Mouse (Mus musculus) urinary bladder, postnatal 25 days (tissue): ENCODE measurements around the gene Agpat3.
A peak's percentile ranks its signal among the peaks of the same experiment; 100 is the strongest.

ENCODE experiments used
- DNase-seq: peaks from one replicate; pipeline ENCODE4 v3.0.0; 2022; ENCODE audit warnings: low spot score

Agpat3 gene

DNA sequence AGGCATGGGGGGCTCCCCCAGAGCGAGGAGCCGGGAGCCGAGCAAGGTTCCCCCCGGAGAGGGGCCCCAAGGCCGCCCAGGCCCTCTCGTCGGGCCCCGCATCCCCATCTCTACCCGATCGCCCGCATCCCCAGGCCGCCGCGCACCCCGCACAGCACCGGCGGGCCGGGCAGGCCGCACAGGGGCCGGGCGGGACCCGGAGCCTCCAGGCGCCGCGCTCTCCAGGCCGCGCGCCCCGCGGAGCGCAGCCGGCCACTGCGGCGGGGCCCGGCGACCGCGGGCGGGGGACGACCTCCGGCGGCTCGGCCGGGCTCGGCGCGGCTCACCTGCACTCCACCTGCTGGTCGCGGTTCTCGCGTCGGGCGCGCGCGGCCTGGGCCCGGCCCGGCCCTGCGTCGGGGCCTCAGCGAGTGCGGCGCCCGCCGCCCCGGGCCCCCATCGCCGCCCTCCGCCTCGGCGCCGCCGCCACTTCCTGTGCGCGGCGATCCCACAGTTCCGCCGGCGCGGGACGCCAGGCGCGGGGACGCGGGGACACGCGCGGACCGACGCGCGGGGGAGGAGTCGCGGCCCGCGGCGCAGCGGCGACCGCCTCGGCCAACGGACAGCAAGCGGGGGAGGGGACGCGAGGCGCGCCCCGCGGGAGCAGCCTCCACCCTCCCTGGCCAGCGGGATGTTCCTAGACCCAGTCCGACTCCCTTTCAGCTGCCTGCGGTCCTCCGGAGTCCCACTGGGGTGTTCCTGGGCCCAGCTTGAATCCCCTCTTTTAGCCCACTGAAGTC, at the start of gene Agpat3:
Gene Agpat3 (minus strand): TSS at position 603 of the 779 bp plus-strand sequence.
- DNase-seq, result peak; percentile 51

DNA sequence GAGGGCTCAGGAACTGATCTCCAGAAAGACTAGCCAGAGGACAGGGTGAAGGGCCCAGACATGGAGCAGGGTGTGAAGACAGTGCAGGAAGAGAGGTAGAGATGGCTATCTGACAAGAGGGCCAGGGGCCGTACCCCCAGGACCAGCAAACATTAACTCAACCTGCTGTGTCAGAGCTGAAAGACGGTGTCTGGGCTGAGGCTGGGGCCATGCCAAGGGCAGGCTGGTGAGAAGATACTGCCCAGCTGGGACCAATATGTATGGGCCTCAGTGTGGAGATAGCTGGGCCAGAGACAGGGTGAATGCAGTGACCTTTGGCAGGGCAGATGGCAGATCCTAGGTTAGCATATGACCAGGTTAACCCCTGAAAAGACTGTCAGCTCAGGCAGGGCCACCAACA, 48.8 kb upstream of the Agpat3 start:
- DNase-seq, result no peak

DNA sequence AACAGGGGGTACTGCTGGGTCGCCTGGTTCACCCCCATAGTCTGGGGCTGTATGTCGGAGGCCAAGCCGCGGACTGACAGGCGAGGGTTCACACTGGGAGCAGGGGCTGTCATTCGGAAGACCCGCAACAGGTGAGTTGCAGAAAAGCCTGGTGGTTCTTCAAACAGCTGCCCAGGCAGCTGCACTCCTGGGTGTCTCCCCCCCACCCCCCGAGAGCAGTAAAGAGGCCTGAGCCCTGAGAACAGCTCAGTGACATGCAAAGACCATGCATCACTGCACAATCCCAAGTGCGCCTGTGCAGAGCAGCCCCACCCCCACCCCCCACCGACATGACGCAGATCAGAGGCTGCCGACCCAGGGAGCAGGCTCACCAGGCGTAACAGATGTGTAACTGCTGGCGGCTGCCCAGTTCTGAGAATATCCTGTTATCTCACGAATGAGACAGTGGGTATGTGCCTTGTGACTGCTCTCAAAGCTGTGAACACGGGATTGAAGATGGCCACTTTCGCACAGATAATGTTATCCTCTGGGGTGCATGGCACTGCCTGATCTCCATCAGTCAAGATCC, 46.9 kb upstream of the Agpat3 start:
- DNase-seq, result no peak

DNA sequence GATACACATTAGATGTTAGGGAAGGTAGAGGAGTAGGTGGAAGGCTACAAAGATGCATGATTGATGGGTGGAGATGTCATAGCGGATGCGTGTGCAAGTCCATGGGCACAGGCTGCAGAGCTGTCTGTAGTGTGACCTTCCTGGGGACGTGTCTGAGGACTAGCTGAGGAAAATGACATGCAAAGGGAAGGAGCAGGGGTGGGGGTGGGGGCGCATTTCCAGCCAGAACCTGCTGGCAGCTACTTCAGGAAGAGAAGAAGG, 44.3 kb upstream of the Agpat3 start:
- DNase-seq, result no peak

DNA sequence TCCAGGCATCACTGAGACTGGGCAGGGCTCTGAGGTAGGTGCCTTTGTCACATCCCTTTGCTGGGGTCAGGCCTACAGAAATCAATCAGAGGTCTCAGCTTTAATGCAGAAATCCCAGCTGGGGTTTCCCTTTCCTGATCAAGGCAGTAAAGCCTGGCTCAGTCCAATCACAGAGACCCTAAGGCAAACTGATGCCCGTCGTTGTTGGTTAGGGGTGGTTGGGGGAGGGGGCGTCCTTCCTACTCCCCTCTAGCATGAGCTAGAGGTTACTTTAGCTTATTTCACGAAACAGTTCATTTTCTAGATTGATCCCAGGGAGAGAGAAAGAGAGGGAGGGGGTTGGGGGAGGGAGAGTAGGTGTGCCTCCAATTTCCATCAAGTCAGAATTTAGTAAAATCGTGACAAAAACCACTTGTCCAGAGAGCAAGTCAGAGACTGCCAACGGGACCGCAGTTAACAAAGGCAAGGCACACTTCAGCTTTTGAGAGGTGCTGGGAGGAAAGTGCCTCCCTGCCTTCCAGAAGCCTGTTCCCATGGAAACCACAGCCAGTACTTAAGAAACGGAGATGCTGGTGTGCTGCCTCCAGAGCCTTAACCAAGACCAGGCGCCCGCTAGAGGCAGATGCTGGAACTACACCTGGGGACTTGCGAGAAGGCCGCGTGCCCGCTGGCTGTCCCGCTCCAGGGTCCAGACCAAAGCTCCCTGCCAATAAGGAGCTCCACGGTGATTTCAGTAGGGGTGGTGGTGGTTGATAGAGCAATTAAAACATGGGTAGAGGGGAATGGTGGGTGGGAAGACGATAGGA, 43.7 kb upstream of the Agpat3 start:
- peak; percentile 95 for DNase-seq

DNA sequence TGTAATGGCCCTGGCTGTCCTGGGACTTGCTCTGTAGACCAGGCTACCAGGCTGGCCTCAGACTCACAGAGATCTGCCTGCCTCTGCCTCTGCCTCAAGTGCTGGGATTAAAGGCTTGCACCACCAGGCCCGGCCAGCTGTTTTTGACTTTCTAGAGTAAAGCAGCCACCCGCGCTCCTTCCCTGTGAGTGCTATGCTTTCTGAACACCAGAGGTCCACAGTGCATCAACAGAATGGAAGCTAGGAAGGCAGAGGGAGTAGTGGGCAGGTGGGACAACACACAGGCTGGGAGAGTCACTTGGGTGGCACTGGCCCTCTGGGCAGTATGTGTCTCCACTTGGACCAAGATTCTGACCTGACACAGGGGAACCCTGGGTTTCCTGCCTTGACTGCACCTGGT, 43.1 kb upstream of the Agpat3 start:
- no peak for DNase-seq

DNA sequence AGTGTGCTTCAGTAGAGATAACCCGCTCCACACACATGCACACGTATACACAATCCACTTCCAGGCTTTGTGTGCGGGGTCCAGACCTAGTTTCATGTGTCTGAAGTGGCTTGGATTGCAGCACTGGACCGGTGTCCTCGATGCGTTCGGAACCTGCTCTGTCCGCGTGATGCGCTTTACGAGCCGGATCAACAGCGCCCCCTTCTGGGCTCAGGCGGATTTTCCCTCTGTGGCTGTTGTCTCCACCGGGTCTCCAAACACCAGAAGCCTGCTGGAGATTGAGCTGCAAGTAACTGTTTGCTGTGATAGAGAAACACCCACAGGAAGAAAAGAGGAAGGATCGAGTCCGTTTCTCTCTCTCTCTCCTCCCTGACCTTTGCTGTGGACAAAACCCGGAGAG, 39.8 kb upstream of the Agpat3 start:
- peak; percentile 80 for DNase-seq

DNA sequence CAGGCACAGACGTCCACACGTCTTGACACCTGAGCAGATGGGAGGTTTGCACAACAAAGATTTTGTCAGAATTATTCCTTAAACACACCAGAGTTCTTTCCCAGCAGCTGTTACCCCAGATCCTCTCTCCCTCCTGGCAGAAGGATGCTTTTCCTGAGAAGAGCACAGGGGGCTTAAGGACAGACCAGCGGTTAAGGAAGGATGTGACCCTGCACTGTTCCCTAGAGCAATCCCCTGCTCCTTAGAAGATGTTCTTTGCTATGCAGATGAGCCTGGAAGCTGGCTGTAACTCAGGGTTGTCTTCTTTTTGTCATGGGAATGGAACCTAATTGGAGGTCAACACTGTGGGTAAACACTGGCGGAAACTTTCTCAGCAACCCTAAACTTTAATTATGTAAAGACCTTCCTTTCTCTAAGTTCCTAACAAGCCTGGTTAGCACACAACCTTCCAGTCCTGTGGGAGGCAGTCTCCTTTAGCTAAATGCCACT, 38.7 kb upstream of the Agpat3 start:
- DNase-seq, result no peak

DNA sequence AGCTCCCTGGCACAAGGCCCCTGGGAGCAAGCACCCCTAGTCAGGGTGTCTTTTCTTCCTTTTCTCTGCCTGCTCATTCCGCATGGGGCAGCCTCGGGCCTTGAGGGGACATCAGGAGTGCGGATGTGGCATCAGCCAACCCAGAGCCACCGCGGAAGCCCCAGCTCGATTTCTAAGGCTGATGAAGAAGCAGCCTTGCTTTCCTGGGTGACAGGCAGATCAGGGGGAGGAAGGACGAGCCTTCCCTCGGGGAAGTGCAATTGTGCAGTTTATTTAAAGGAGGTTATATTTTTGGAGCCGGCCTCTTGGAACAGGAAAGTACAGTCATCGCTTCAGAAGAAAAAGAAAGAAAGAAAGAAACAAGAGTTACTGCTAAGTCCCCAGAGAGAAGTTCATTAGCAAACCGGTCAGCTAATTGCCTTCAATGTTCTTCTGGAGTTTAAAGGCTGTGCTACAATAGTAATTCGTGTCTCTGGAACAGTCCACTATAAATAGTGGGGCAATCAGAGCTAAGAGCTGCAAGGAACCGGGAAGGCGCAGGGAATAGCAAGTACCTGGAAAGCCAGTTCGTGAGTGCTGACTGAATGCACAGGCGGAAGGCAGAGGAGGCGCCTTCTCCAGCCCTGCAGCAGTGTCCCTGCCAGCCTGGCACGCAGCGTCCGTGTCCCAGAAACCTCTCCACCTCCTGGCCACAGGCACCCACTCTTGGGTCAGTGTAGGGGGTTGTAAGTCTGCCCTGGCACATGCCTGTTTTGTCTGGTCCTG, 36.1 kb upstream of the Agpat3 start:
- no peak for DNase-seq

DNA sequence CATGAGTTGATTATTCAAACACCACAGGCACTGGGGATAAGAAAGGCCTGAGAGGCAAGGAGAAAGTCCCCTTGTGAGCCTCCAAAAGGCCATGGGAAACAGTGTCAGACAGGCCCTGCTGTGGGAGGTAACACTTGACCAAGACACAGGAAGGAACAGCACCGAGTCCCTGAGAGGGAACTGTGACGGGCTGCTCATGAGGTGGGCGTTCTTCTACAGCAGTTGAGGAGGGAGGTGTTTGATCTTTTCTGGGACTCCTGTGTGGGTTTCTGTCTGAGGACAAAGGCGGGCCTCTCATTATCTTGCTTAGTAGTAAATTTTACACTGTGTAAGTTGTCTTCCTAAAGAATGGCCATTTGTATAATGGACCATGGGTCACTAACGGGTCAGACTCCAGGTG, 33.2 kb upstream of the Agpat3 start:
- no peak for DNase-seq

DNA sequence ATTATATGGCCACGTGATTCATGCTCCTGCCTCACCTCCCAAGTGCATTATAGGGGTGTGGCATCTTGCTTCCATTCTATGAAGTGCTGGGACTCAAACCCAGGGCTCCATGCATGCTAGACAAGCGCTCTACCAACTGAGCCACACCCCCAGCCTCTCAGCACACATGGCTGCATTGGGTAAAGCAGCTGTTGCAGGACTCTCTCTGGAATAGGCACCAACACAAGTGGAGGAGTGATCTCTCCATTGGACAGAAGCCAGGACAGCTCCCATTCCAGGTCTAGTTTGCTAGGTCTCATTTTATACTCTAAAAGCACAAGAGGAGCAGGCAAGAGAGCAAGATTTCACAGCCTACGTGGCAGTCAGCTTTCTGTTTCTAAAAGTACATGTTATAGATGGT, 31.3 kb upstream of the Agpat3 start:
- no peak for DNase-seq

DNA sequence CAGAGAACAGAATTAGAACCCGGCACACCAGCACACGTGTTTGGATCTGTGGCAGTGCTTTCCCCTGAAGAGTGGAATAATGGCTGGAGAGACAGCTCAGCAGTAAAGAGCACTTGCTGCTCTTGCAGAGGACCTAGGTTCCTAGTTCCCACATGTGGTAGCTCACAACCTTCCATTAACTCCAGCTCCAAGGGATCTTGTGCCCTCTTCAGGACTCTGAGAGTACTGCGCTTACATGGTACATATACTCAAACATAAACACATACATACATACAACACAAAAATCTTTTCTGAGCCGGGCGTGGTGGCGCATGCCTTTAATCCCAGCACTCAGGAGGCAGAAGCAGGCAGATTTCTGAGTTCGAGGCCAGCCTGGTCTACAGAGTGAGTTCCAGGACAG, 26.2 kb upstream of the Agpat3 start:
- no peak for DNase-seq

DNA sequence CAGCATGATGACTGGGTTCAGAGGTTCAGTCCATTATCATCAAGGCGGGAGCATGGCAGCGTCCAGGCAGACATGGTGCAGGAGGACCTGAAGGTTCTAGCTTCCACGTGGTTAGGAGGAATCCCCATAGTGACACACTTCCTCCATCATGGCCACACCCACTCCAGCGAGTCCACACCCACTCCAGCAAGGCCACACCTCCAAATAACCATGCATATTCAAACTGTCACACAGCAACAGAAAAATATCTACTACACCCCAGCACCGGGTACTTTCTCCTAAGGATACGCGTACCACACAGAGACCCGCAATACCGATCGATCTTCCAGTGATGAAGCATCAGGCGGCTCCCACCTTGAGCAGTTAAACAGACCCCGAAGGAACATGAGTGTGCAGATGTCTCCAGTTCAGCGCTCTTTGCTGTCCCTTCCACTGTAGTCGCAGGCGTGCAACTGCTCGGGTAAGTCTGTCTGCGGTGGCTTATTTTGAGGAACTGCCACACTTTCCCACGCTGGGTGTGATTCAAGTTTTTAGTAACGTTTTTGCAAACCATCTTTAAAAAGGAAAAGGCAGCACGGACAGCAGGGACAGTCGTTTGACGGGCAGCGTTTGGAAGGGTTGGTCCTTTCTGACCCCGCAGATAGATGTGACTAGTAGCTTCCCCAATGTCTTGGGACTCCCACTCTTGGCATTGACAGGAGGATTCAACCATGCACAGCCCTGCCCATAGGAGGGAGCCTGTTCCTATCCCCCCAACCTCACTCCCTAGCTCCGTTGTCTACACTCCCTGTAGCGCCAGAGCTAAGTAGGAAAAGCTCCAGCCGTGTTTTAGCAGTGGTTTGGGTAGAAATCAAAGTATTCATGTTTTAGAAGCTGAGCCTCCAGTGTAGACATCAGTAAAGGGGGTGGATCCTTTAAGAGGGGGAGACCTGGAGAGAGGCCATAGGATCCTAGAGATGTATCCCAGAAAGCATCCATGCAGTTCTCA, 20.7 kb upstream of the Agpat3 start:
- DNase-seq, result no peak

DNA sequence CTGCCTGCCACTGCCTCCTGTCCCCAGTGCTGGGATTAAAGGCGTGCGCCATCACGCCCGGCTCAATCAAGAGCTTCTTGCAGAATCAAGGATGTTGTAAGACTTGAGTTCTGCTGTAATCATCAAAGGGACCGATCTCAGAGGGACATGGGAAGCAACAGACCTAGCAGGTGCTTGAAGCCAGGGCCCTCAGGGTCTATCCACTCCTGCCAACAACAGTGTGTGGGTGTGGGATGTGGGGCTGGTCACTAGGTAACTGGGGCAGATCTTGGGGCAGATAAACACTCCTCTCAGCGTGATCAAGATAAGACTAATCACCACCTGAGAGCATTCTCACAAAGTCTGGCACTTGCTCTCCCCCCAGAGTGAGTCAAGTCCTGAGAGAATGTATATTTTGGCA, 19.5 kb upstream of the Agpat3 start:
- no peak for DNase-seq

DNA sequence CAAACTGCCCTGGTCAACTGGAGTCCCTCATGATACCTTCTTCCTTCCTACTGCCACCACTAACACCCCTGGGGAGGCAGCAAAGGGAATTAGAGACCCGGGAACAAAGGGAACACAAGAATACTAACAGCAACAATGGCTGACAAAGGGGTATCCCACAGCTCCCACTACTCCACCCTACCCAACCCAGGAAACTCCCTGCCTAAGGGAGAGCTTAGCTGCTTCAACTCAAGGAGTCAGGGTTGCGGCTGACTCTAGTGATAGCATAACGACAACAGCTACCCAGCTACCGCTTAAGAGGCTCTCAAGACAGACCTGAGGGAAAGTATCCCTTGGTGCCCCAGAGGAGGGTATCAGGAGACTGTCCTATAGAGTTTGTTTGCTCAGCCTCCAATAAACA, 15.3 kb upstream of the Agpat3 start:
- no peak for DNase-seq

DNA sequence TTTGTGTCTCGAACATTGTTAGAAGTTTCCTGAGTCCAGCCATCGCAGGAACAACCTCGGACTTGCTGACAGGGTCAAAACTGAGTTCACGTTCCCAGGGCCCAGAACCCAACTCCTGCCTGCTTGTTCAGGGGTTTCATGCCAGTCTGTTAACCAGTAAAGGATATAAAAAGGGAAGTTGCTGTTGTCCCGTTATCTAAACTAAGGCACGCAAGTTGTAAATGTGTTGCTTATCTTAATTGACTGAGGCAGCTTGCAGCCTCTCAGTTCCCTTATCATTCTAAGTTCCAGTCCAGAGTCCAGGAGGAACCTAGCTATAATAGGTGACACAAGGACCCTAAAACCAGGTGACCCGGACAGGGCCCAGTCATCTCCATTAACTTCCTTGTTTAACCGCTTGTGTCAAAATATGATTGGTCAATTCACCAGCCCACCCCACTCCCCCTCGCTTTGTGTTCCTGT, 14.6 kb upstream of the Agpat3 start:
- DNase-seq, result no peak

DNA sequence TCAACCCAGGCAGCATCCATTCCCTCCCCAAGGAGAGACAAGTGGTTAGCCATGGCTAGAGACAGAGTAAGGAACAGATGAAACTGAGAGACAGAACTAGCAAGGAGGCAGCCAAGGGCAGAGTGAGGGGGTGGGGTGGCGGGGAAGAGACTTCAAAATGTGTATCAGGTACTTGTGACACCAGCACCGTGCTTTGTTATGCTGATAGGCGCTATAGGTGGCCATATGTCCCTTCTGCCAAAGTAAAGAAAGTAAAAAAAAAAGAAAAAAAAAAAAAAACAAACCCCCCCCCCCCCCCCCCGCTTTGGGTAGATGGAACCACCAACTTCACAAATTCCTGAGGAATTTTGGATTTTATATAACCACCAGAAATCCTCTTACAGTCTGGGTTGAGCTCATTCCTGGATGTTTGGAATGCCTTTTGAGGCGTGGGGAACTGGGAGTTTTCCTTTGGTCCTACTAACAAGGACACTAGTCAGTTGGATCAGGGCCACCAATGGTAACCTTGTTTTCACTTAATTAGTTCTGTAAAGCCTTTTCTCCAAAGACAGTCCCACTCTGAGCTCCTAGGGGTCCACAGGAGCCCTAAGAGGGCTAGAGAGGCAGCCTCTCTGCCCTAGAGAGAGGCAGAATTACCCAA, 14.0 kb upstream of the Agpat3 start:
- DNase-seq, result no peak

DNA sequence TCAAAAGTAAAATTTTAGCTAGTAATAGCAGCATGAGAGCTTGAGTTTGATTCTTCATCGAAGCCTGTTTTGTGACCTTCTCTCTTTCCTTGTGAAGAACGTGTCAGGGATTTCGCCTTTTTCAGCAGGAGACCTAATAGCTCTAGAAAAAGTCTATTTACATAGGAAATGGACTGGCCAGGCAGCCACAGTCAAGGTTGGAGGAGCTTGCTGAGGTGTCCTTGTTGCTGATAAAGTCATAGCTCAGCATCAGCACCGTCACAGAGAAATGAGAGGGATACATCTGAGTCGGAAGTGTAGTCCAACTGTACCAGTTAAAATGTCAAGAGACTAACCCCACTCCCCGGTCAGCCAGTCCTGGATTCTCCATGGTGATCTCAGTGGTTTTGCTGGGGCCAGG, 13.3 kb upstream of the Agpat3 start:
- no peak for DNase-seq

DNA sequence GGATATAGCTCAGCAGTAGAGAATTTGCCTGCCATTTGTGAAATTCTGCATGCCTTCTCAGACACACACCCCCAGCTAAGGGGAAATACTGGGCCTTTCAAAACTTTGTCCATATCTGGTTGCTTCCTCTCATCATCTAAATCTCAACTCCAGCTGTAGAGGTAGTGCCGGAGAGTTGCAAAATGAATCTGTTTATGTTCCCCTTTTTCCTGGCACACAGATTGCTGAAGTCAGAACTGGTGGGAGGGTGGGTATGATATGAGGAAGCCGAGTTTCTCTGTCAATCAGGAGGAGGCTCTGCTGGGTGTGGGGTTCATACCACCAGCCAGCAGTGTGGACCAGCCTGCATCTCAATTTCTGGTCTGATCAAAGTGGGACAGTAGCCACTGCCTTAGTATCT, 11.8 kb upstream of the Agpat3 start:
- no peak for DNase-seq

DNA sequence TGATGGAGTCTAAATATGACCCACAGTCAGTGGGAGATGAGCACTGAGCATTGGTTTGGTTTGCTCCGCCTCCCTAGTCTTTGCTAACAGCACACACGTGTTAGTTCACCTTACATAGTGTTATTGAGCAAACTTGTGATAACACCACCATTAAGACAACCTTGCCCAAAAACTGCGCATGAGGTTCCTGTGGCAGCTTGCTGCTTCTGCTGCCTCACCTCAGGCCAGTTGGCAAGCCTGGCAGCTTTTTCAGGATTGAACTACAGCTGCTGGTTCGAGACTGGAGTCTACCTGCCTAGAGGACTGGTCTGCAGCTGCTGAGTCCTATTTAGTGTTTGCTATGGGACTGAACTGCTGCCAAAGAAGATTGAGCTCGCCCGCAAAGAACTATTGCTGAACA, 11.1 kb upstream of the Agpat3 start:
- no peak for DNase-seq

DNA sequence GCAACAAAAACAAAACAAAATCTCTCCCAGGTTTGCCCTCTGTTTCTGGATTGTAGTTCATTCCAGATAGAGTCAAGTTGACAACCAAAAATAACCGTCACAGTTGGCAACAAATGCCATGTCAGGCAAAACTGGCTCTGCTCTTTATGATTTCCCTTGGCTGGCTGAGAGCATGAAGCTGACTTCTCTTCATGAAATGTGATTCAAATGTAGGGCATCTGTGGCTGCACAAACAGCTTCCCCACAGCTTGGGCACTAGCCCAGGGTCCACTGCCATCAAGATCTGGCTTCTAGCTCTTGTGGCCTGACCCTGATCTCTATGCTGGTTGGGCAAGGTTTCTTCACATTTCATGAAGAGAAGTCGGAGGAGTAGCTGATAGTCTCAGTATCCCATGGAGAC, 9.7 kb upstream of the Agpat3 start:
- no peak for DNase-seq
